19 mouse cellular contexts compared by ENCODE assay signal in genomic region chr15:97412308-97412707, GRCm38 (mm10).
DNase-seq lines count a peak whose midpoint lies in the region; ATAC-seq and TF ChIP-seq lines count a peak whose summit lies in the region.
"Had no signal": no experiment of that assay in that cellular context is flagged by ENCODE, and none has a peak within 500 bp of the region (broad histone marks: within the 10 kb centered on the region; RNA-seq: fewer than 3 reads in every experiment).

No protein-coding gene starts in this region.

- H3K36me3 ChIP-seq in lung, postnatal 0 days (ENCODE audit: insufficient read depth, low read length) = no peaks in the 10 kb centered on the region
- no peaks in the 10 kb centered on the region for H3K36me3 ChIP-seq in midbrain, embryonic 11.5 days (ENCODE audit: control insufficient read depth, insufficient read depth, low read length)
- H3K36me3 ChIP-seq in midbrain, postnatal 0 days (ENCODE audit: insufficient read depth, low read length) = no peaks in the 10 kb centered on the region
- H3K36me3 ChIP-seq: G1E had no signal

- no peak overlapping the region for H3K9ac ChIP-seq in lung, postnatal 0 days (replicated peaks; ENCODE audit: low read depth)
- no peak overlapping the region for H3K9ac ChIP-seq in midbrain, embryonic 11.5 days (ENCODE audit: low read length)
- no peak overlapping the region for H3K9ac ChIP-seq in midbrain, postnatal 0 days (replicated peaks; ENCODE audit: low read length, poor library complexity, severe bottlenecking)

- peak; percentile 51 for ATAC-seq in lung, postnatal 0 days
- no peak for ATAC-seq in midbrain, embryonic 11.5 days (ENCODE audit: low FRiP score)
- ATAC-seq in midbrain, postnatal 0 days (ENCODE audit: low FRiP score) = no peak
- ATAC-seq: activated CD4-positive, CD25-positive, alpha-beta regulatory T cell, adult 4 months; CD4-positive, CD25-positive, alpha-beta regulatory T cell, adult 4 months; Patski had no signal

- peaks cover 5% of the 10 kb centered on the region; the same call in 1 of the 2 replicates for H3K4me1 ChIP-seq in lung, postnatal 0 days (ENCODE audit: insufficient read depth, low read depth, low read length)
- H3K4me1 ChIP-seq in midbrain, embryonic 11.5 days (ENCODE audit: control insufficient read depth, insufficient read depth, low read length) = no peaks in the 10 kb centered on the region; the same call in 1 of the 2 replicates
- H3K4me1 ChIP-seq in midbrain, postnatal 0 days (ENCODE audit: insufficient read depth, low read length) = no peaks in the 10 kb centered on the region; the same call in 1 of the 2 replicates

- H3K4me3 ChIP-seq in lung, postnatal 0 days (ENCODE audit: low read depth, low read length) = no peak overlapping the region
- no peak overlapping the region for H3K4me3 ChIP-seq in midbrain, embryonic 11.5 days (ENCODE audit: low read depth, low read length)
- no peak overlapping the region for H3K4me3 ChIP-seq in midbrain, postnatal 0 days (ENCODE audit: low read depth, low read length)

- H3K27me3 ChIP-seq in lung, postnatal 0 days (replicated peaks; ENCODE audit: insufficient read depth, low read length) = no peaks in the 10 kb centered on the region
- no peaks in the 10 kb centered on the region for H3K27me3 ChIP-seq in midbrain, embryonic 11.5 days (ENCODE audit: control insufficient read depth, insufficient read depth, low read length)
- no peaks in the 10 kb centered on the region for H3K27me3 ChIP-seq in midbrain, postnatal 0 days (ENCODE audit: insufficient read depth, low read length)
- H3K27me3 ChIP-seq: CH12.LX, Patski had no signal

- 63% methylated on average over 8 of the region's 8 CpGs for WGBS in lung, postnatal 0 days
- 94% methylated on average over 8 of the region's 8 CpGs for WGBS in midbrain, embryonic 11.5 days
- 95% methylated on average over 8 of the region's 8 CpGs for WGBS in midbrain, postnatal 0 days

- no peak overlapping the region for H3K4me2 ChIP-seq in lung, postnatal 0 days (replicated peaks; ENCODE audit: low read depth, low read length)
- H3K4me2 ChIP-seq in midbrain, embryonic 11.5 days = no peak overlapping the region
- no peak overlapping the region for H3K4me2 ChIP-seq in midbrain, postnatal 0 days (ENCODE audit: low read depth, low read length, poor library complexity, severe bottlenecking)

- H3K9me3 ChIP-seq in lung, postnatal 0 days (ENCODE audit: low read length) = no peaks in the 10 kb centered on the region
- H3K9me3 ChIP-seq in midbrain, embryonic 11.5 days (ENCODE audit: control insufficient read depth, low read length) = peaks cover 3% of the 10 kb centered on the region; the same call in 1 of the 2 replicates
- H3K9me3 ChIP-seq in midbrain, postnatal 0 days (ENCODE audit: low read length) = no peaks in the 10 kb centered on the region

- DNase-seq in lung, postnatal 0 days (ENCODE audit: low spot score) = peak; percentile 63
- DNase-seq in lung, postnatal 10 days = no peak
- peak; percentile 64 for DNase-seq in midbrain, embryonic 11.5 days (ENCODE audit: low spot score, missing footprints)
- DNase-seq in midbrain, postnatal 0 days (ENCODE audit: low spot score) = no peak
- DNase-seq: adrenal gland, adult 2 months; adrenal gland, adult 8-10 months; adrenal gland, postnatal 10 days; adrenal gland, postnatal 14 days; adrenal gland, postnatal 25 days; adrenal gland, postnatal 36 days; B cell, adult 2 months; cerebellum, adult 11 months; cerebellum, adult 11-12 months; cerebellum, adult 18-20 months had no signal

- no peak for TF ChIP-seq EP300 in lung, postnatal 0 days (IDR thresholded peaks at IDR 0.05)

- no peak for TF ChIP-seq CTCF in lung, postnatal 0 days (IDR thresholded peaks at IDR 0.05)
- no peak for TF ChIP-seq CTCF in midbrain, postnatal 0 days (IDR thresholded peaks at IDR 0.05)

- H3K27ac ChIP-seq in lung, postnatal 0 days (ENCODE audit: low read length) = no peak overlapping the region
- no peak overlapping the region for H3K27ac ChIP-seq in midbrain, embryonic 11.5 days (ENCODE audit: low read depth, low read length)
- H3K27ac ChIP-seq in midbrain, postnatal 0 days (ENCODE audit: low read depth, low read length) = no peak overlapping the region

Comparison
In these comparisons a context has a peak if more than half of its experiments do, and no peak if none do; other contexts are left out.
1. DNase-seq: peak in lung, postnatal 0 days (single experiment) and midbrain, embryonic 11.5 days (single experiment); none in lung, postnatal 10 days (single experiment) and midbrain, postnatal 0 days (single experiment).